Mouse (Mus musculus): ENCODE results near the gene Eps8. TPM values are rescaled to one million over a fixed set of nuclear protein-coding genes. Genes with fewer than 3 reads are reported as not detected.

Gene Eps8
- polyA plus RNA-seq (2015; fragmentation: Nextera tagmentation; extraction: Ambion mirVana) = 11.7 and 13.2 TPM in 2 replicates

DNA sequence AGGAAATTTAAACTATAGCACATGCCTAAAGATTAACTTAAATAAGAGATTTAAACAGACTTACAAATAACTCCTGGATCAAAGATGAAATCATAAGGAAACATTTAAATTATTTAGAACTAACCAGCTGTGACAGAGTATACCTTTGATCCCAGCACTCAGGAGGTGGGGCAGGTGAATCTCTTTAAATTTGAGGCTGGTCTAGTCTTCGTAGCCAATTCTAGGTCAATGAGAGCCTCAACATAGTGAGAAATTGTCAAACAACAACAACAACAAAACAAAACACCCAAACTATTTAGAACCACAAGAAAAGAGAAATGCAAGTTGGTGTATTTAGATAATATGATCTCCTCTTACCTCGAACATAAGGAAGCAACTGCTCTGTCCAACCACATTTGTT, at the start of gene Eps8:
Gene Eps8 (minus strand): TSS at position 101 of the 400 bp plus-strand sequence.
- H3K4me1 ChIP-seq (replicated peaks) = no peaks in the 10 kb centered on the region
- H3K27me3 ChIP-seq = no peaks in the 10 kb centered on the region
- no peak for ATAC-seq (ENCODE audit: low FRiP score)
- no peaks in the 10 kb centered on the region for H3K9me3 ChIP-seq
- no peak within 1 kb of the TSS for H3K4me3 ChIP-seq
- WGBS = 90% methylated on average over 2 of the region's 2 CpGs
- no peaks in the 10 kb centered on the region for H3K36me3 ChIP-seq
- H3K27ac ChIP-seq = no peak within 1 kb of the TSS
- no peak within 1 kb of the TSS for H3K4me2 ChIP-seq
- no peak within 1 kb of the TSS for H3K9ac ChIP-seq

DNA sequence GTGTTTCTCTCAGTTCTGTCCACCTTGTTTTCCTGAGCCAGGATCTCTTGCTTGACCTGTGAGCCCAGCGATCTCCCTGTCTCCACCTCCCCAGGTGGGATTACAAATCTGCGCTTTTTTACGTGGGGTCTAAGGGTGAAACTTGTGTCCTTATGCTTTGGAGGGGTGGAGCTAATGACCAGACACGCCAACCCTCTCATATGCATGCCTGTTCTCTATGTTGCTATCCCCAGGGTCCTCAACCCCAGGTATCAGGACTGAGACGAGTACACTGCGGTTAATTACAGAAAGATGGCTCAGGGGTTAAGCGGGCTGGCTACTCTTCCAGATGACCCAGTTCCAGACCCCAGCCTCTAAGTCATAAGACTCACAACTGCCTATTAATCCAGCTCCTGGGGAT, 48.8 kb upstream of the Eps8 start:
- no peaks in the 10 kb centered on the region for H3K36me3 ChIP-seq
- ATAC-seq (ENCODE audit: low FRiP score) = no peak
- WGBS = 87% methylated on average over 7 of the region's 7 CpGs
- no peak overlapping the region for H3K9ac ChIP-seq
- H3K4me3 ChIP-seq = no peak overlapping the region
- no peaks in the 10 kb centered on the region for H3K9me3 ChIP-seq
- 0 out of 2 replicates have a peak, but pooled peaks cover 10% of the 10 kb centered on the region for H3K27me3 ChIP-seq
- H3K4me1 ChIP-seq (replicated peaks) = no peaks in the 10 kb centered on the region
- H3K27ac ChIP-seq = no peak overlapping the region
- H3K4me2 ChIP-seq = no peak overlapping the region

DNA sequence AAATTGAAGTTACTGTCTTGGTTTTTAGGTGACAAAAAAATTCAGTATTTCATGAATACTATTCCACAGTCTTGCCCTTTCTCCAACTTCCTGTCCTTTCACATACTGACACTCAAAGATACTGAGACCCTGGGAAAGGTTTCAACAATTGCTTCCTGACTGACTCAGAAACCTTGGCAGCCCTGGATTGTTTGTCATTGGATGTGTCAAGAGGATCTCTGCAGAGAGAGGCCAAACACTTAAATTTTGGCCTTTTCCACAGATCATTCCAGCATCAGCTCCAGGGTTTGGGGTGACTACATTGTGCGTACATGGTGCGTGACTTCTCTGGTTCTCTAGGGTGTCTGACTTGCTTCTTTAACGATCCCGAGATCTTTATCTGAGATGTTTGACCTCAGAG, 48.2 kb upstream of the Eps8 start:
- no peaks in the 10 kb centered on the region for H3K36me3 ChIP-seq
- WGBS = 91% methylated on average over 4 of the region's 4 CpGs
- H3K27me3 ChIP-seq = 0 out of 2 replicates have a peak, but pooled peaks cover 10% of the 10 kb centered on the region
- no peak for ATAC-seq (ENCODE audit: low FRiP score)
- H3K27ac ChIP-seq = no peak overlapping the region
- no peak overlapping the region for H3K4me2 ChIP-seq
- no peak overlapping the region for H3K9ac ChIP-seq
- H3K4me3 ChIP-seq = no peak overlapping the region
- H3K4me1 ChIP-seq (replicated peaks) = no peaks in the 10 kb centered on the region
- no peaks in the 10 kb centered on the region for H3K9me3 ChIP-seq

DNA sequence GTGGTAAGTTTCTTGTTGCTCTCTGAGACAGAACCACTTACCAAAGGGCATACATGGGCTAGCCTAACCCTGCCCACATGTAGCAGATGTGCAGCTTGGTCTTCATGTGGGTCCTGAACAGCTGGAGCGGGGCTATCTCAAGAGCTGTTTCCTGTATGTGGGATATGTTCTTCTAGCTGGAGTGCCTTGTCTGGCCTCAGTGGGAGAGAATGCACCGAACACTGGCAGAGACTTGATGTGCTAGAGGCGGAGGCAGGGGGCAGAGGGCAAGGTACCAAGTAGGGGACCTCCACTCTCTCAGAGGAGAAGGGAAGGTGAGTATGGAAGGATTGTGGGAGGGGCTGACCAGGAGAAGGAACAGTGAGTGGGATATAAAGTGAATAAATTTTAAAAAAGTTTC, 47.5 kb upstream of the Eps8 start:
- ATAC-seq (ENCODE audit: low FRiP score) = no peak
- Histone ChIP-seq H3K36me3 (no peaks in the 10 kb centered on the region), H3K9ac (no peak overlapping the region), H3K4me2 (no peak overlapping the region), H3K9me3 (no peaks in the 10 kb centered on the region), H3K4me1 (replicated peaks) (no peaks in the 10 kb centered on the region), H3K27me3 (0 out of 2 replicates have a peak, but pooled peaks cover 7% of the 10 kb centered on the region), H3K4me3 (no peak overlapping the region), H3K27ac (no peak overlapping the region)
- 92% methylated on average over 3 of the region's 3 CpGs for WGBS

DNA sequence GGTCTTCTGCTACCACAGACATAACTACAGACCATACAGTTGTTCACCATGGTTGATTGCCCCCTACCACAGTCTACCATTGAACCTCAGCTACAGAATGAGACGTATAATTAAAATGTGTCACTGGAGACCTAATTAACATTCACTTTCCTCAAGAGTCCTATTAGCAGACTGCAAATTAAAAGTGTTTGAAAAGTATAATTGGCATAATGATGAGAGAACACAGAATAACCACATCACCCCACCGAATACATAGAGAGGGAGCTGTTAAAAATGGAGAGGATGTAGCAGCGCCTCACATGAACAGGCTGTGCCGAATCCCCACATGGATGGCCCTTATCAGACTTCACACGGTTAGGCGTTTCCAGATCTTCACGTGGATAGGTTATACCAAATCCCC, 44.8 kb upstream of the Eps8 start:
- Histone ChIP-seq H3K4me3 (no peak overlapping the region), H3K27ac (no peak overlapping the region), H3K4me1 (replicated peaks) (no peaks in the 10 kb centered on the region), H3K9me3 (no peaks in the 10 kb centered on the region), H3K36me3 (no peaks in the 10 kb centered on the region), H3K27me3 (0 out of 2 replicates have a peak, but pooled peaks cover 5% of the 10 kb centered on the region), H3K9ac (no peak overlapping the region), H3K4me2 (no peak overlapping the region)
- 73% methylated on average over 7 of the region's 7 CpGs for WGBS
- ATAC-seq (ENCODE audit: low FRiP score) = peak; percentile 65; the same call in 1 of the 2 replicates

DNA sequence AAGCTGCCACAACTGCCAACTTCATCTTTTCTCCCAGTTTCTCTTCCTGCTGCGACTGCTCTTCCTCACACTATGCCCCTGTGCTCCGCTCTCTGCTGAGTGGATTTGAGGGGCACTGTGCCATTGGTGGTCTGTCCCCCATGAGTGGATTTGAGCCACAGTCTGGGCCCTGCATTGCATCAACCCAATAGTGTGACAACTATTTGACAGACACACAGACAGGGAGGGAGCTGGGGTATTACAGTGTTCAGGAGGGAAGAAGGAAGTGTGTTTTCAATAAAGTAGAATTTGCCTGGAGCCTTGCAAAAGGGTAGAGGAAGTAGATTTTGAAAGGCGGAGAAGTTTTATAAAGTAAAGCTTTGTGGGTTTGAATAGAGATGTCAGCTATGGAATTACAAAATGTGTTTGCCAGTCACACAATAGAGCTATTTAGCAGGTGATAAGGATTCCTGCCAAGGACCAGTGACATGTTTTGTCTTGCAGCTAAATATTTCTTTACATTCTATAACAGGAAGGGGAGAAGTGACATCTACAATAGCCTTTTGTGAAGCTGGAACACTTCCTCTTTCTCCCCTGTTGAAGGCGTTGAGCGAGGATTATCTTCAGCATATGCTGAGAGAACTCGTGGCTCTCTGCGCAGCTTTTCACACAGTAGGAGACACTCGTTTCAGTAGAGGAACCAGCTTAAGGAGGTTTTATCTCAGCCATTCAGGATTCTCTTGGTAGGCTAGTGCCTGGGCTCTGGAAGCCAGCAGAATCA, 41.9 kb upstream of the Eps8 start:
- no peak overlapping the region for H3K4me2 ChIP-seq
- no peak overlapping the region for H3K4me3 ChIP-seq
- no peak for ATAC-seq (ENCODE audit: low FRiP score)
- H3K36me3 ChIP-seq = no peaks in the 10 kb centered on the region
- H3K9ac ChIP-seq = no peak overlapping the region
- no peaks in the 10 kb centered on the region for H3K4me1 ChIP-seq (replicated peaks)
- no peak overlapping the region for H3K27ac ChIP-seq
- no peaks in the 10 kb centered on the region for H3K9me3 ChIP-seq
- 0 out of 2 replicates have a peak, but pooled peaks cover 5% of the 10 kb centered on the region for H3K27me3 ChIP-seq
- 74% methylated on average over 8 of the region's 8 CpGs for WGBS

DNA sequence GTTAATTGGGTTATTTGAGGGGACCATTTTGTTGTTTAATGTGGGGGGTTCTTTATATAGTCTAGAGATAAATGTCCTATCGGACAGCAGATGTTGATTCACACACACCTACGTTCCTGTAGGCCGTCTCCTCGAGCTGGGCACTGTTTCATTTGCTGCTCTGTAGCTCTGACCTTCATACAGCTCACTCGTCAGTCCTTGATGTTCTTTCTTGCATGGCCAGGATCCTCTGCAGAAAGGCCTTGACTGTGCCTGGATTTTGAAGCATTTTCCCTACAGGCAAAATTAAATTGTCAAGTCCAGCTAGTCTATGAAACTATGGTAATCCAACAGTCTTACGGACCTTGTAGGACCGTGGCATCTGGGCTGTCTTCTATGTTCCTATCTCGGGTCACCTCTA, 40.4 kb upstream of the Eps8 start:
- Histone ChIP-seq H3K27ac (no peak overlapping the region), H3K4me2 (no peak overlapping the region), H3K4me3 (no peak overlapping the region), H3K27me3 (no peaks in the 10 kb centered on the region), H3K9ac (no peak overlapping the region), H3K4me1 (replicated peaks) (no peaks in the 10 kb centered on the region), H3K36me3 (no peaks in the 10 kb centered on the region), H3K9me3 (no peaks in the 10 kb centered on the region)
- WGBS = 96% methylated on average over 8 of the region's 8 CpGs
- no peak for ATAC-seq (ENCODE audit: low FRiP score)

DNA sequence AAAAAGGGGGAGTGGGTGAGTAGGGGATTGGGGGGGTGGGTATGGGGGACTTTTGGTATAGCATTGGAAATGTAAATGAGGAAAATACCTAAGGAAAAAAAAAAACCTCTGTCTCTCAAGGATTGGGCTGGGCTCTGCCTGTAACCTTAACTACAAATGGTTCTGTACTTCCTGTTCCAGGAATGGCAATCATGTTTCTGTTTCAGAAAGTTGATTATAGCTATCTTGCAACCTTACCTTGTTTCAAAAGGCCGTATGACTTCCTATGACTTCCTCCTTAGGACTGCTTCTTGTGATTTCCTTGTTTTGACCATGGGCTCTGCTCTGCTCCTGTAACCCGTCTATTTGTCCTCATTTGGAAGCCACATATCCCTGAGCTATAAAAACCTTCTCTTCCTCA, 39.6 kb upstream of the Eps8 start:
- ATAC-seq (ENCODE audit: low FRiP score) = no peak
- H3K4me2 ChIP-seq = no peak overlapping the region
- 90% methylated on average over 2 of the region's 2 CpGs for WGBS

DNA sequence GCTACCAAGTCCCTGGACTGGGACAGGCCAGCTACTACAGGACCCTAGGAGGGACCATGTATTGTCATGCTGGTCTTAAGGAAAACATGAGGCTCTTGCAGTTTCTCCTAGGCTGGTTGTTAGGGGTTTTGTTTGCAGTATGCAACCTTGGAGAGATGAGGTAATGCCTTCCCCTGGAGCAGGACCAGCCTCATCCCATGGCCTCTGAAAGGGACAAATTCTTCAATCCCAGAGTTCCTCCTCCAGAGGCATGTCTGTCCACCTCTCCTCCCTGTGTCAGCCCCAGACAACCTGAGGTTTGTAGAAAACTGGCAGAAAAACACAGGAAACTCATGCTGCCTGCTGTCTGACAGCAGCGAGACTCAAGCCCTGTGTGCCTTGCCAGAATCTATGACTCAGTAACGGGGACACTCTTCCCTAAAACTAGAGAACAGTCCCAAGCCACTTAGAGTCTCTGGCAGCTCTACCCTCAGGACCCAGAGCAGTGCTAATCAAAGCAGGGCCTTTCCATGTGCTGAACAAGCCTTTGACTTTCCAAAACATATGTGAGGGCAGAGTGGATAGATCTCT, 36.0 kb upstream of the Eps8 start:
- no peaks in the 10 kb centered on the region for H3K36me3 ChIP-seq
- 91% methylated on average over 2 of the region's 2 CpGs for WGBS
- H3K27ac ChIP-seq = no peak overlapping the region
- no peak overlapping the region for H3K4me3 ChIP-seq
- no peaks in the 10 kb centered on the region for H3K4me1 ChIP-seq (replicated peaks)
- H3K27me3 ChIP-seq = no peaks in the 10 kb centered on the region
- ATAC-seq (ENCODE audit: low FRiP score) = no peak
- no peak overlapping the region for H3K4me2 ChIP-seq
- no peak overlapping the region for H3K9ac ChIP-seq
- no peaks in the 10 kb centered on the region for H3K9me3 ChIP-seq

More for the DNA sequence above, 39.6 kb upstream of the Eps8 start:
- Histone ChIP-seq H3K27me3 (no peaks in the 10 kb centered on the region), H3K9ac (no peak overlapping the region), H3K4me3 (no peak overlapping the region), H3K36me3 (no peaks in the 10 kb centered on the region), H3K27ac (no peak overlapping the region), H3K9me3 (no peaks in the 10 kb centered on the region), H3K4me1 (replicated peaks) (no peaks in the 10 kb centered on the region)

DNA sequence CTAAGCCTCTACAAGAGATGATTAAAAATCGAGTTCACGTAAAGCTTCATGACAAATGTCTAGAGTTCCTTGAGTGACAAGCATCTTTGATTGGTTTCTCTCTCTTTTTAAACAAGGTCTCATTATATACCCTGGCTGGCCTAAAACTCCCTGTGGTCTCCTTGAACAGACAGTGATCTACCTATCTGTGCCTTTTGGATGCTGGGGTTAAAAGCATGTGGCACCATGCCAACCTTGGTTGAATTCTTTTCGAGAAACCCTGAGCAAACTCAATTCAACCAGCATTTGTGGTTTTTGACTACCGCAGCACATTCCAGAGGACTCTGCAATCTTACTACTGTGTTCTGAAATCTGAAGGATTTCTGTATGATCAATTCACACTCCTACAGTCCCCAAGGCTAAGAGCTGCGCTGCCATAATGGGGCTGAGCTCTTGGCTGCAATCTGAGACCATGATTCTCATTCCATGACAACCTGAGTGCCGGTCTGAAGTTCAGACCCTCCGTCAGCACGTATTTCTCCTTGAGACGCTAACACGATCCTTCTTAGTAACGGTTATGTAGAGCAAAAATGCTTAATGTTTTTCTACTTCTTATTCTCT, 33.9 kb upstream of the Eps8 start:
- no peak overlapping the region for H3K27ac ChIP-seq
- H3K36me3 ChIP-seq = no peaks in the 10 kb centered on the region
- no peaks in the 10 kb centered on the region for H3K9me3 ChIP-seq
- H3K4me1 ChIP-seq (replicated peaks) = no peaks in the 10 kb centered on the region
- 80% methylated on average over 11 of the region's 11 CpGs for WGBS
- no peak overlapping the region for H3K4me3 ChIP-seq
- H3K4me2 ChIP-seq = no peak overlapping the region
- no peak overlapping the region for H3K9ac ChIP-seq
- no peaks in the 10 kb centered on the region for H3K27me3 ChIP-seq
- ATAC-seq (ENCODE audit: low FRiP score) = no peak

GRCm38 (mm10) chr6:137688079-137688478, 33.4 kb upstream of the Eps8 start:
- Histone ChIP-seq H3K9ac (no peak overlapping the region), H3K36me3 (no peaks in the 10 kb centered on the region), H3K9me3 (no peaks in the 10 kb centered on the region), H3K4me3 (no peak overlapping the region), H3K4me2 (no peak overlapping the region), H3K27me3 (no peaks in the 10 kb centered on the region), H3K27ac (no peak overlapping the region), H3K4me1 (replicated peaks) (no peaks in the 10 kb centered on the region)
- 91% methylated on average over 3 of the region's 3 CpGs for WGBS
- no peak for ATAC-seq (ENCODE audit: low FRiP score)

GRCm38 (mm10) chr6:137687667-137688066, 33.0 kb upstream of the Eps8 start:
- H3K27me3 ChIP-seq = no peaks in the 10 kb centered on the region

More at GRCm38 (mm10) chr6:137687667-137688066, 33.0 kb upstream of the Eps8 start:
- no peak for ATAC-seq (ENCODE audit: low FRiP score)
- no peaks in the 10 kb centered on the region for H3K4me1 ChIP-seq (replicated peaks)
- no peak overlapping the region for H3K27ac ChIP-seq
- no peaks in the 10 kb centered on the region for H3K36me3 ChIP-seq
- H3K9me3 ChIP-seq = no peaks in the 10 kb centered on the region
- H3K4me2 ChIP-seq = no peak overlapping the region
- H3K9ac ChIP-seq = no peak overlapping the region
- 93% methylated on average over 5 of the region's 5 CpGs for WGBS
- no peak overlapping the region for H3K4me3 ChIP-seq
